Mouse (Mus musculus): ENCODE results near the gene Mrpl49.

DNA sequence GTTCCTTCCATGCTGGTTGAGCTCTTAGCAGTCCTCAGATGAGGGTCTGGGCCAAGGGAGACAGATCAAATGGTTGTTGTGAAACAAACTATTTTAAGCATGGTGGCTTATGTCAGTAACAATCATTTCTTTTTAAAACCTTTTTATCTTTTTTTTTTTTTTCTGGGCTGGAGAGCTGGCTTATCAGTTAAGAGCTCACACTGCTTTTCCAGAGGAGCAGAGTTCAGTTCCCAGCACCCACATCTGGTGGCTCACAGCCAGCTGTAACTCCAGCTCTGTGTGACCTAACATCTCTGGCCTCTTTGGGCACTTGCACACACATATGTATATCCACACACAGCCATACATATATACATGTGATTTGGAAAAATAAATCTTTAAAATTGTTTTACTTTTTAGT is 19.9 kb downstream of the Mrpl49 start:
- no peak for TF ChIP-seq CTCF (conservative IDR thresholded peaks at IDR 0.05; ENCODE audit: insufficient read depth, insufficient read length, low read depth, low read length)
- no peak for TF ChIP-seq POLR2A (IDR thresholded peaks at IDR 0.05; ENCODE audit: low read depth, low read length)

Measured in kidney, adult 2 months (tissue).